Mouse (Mus musculus) v-Abl transformed pro-B cells (cell line): Measurements from ENCODE around the gene Zpr1.

Experiments used
- in situ Hi-C, 2 experiments: fragments of 400-800 bp; cut with MboI; formaldehyde crosslinking; loops; one replicate each; pipeline ENCODE4 v1.15.1; 2025; ENCODE audit not compliant: unreplicated experiment in 2 of 2

The Zpr1 gene

GRCm38 (mm10) chr9:46272677-46273454 is at the start of gene Zpr1:
TSS of gene Zpr1 (plus strand) at chr9:46273064.
- in situ Hi-C loops, result loop anchor here in 1 of 2 experiments (25.0 kb wide), 1 partner anchor 861 kb away; no protein-coding TSS in a partner anchor

GRCm38 (mm10) chr9:46223090-46223489 is 49.8 kb upstream of the Zpr1 start:
- in situ Hi-C loops, result loop anchor here in 1 of 2 experiments (25.0 kb wide), 1 partner anchor 786 kb away; the partner anchor contains the start of gene Dscaml1

GRCm38 (mm10) chr9:46224101-46224500 is 48.8 kb upstream of the Zpr1 start:
- in situ Hi-C loops, result loop anchor here in 1 of 2 experiments (25.0 kb wide), 1 partner anchor 787 kb away; the partner anchor contains the start of gene Dscaml1

GRCm38 (mm10) chr9:46224945-46225660 is 47.8 kb upstream of the Zpr1 start:
- in situ Hi-C loops, result loop anchor here in 1 of 2 experiments (25.0 kb wide), 2 partner anchors 638 to 788 kb away; partner anchors contain the start of gene Dscaml1

GRCm38 (mm10) chr9:46227064-46227614 is 45.7 kb upstream of the Zpr1 start:
- in situ Hi-C loops, result loop anchor here in 1 of 2 experiments (25.0 kb wide), 1 partner anchor 640 kb away; no protein-coding TSS in a partner anchor

- in situ Hi-C loops, result loop anchor here in 1 of 2 experiments (25.0 kb wide), 1 partner anchor 641 kb away; no protein-coding TSS in a partner anchor
Measured at GRCm38 (mm10) chr9:46228491-46228890, 44.4 kb upstream of the Zpr1 start, which contains the start of gene Apoa1. TSS of gene Apoa1 (plus strand) at chr9:46228580.

- in situ Hi-C loops, result loop anchor here in 1 of 2 experiments (25.0 kb wide), 1 partner anchor 643 kb away; no protein-coding TSS in a partner anchor
Measured at GRCm38 (mm10) chr9:46229573-46230449, 43.1 kb upstream of the Zpr1 start.

GRCm38 (mm10) chr9:46230450-46230975 is 42.4 kb upstream of the Zpr1 start:
- in situ Hi-C loops, result loop anchor here in 1 of 2 experiments (25.0 kb wide), 1 partner anchor 643 kb away; no protein-coding TSS in a partner anchor

GRCm38 (mm10) chr9:46235196-46235595 is 37.7 kb upstream of the Zpr1 start:
- in situ Hi-C loops, result loop anchor here in 1 of 2 experiments (25.0 kb wide), 1 partner anchor 648 kb away; no protein-coding TSS in a partner anchor

GRCm38 (mm10) chr9:46235596-46235648 is 37.4 kb upstream of the Zpr1 start, which contains the start of gene Apoc3:
TSS of gene Apoc3 (minus strand) at chr9:46235636.
- in situ Hi-C loops, result loop anchor here in 1 of 2 experiments (25.0 kb wide), 1 partner anchor 648 kb away; no protein-coding TSS in a partner anchor

GRCm38 (mm10) chr9:46235649-46236048 is 37.2 kb upstream of the Zpr1 start:
- in situ Hi-C loops, result loop anchor here in 1 of 2 experiments (25.0 kb wide), 1 partner anchor 648 kb away; no protein-coding TSS in a partner anchor

- in situ Hi-C loops, result loop anchor here in 1 of 2 experiments (25.0 kb wide), 1 partner anchor 652 kb away; no protein-coding TSS in a partner anchor
Measured at GRCm38 (mm10) chr9:46238850-46239249, 34.0 kb upstream of the Zpr1 start.

GRCm38 (mm10) chr9:46240526-46241153 is 32.2 kb upstream of the Zpr1 start, which contains the start of gene Apoa4:
TSS of gene Apoa4 (plus strand) at chr9:46240696.
- in situ Hi-C loops, result loop anchor here in 1 of 2 experiments (10.0 to 25.0 kb wide), 2 partner anchors 326 to 653 kb away; no protein-coding TSS in a partner anchor

- in situ Hi-C loops, result loop anchor here in 1 of 2 experiments (10.0 to 25.0 kb wide), 2 partner anchors 327 to 655 kb away; no protein-coding TSS in a partner anchor
Measured at GRCm38 (mm10) chr9:46241818-46242217, 31.0 kb upstream of the Zpr1 start.

- in situ Hi-C loops, result loop anchor here in 1 of 2 experiments (10.0 to 25.0 kb wide), 2 partner anchors 328 to 656 kb away; no protein-coding TSS in a partner anchor
Measured at GRCm38 (mm10) chr9:46243122-46243521, 29.7 kb upstream of the Zpr1 start.

GRCm38 (mm10) chr9:46243584-46243983 is 29.3 kb upstream of the Zpr1 start:
- in situ Hi-C loops, result loop anchor here in 1 of 2 experiments (10.0 to 25.0 kb wide), 2 partner anchors 329 to 656 kb away; no protein-coding TSS in a partner anchor

- in situ Hi-C loops, result loop anchor here (5.0 to 25.0 kb wide), 3 partner anchors 240 to 660 kb away; no protein-coding TSS in a partner anchor
Measured at GRCm38 (mm10) chr9:46246752-46247324, 26.0 kb upstream of the Zpr1 start.

- in situ Hi-C loops, result loop anchor here in 1 of 2 experiments (10.0 to 25.0 kb wide), 2 partner anchors 671 to 844 kb away; no protein-coding TSS in a partner anchor
Measured at GRCm38 (mm10) chr9:46256177-46256576, 16.7 kb upstream of the Zpr1 start.
